Mouse (Mus musculus): ENCODE results near the gene Prickle1.

GRCm38 (mm10) chr15:93504808-93505207, 90.9 kb downstream of the Prickle1 start:
- TF ChIP-seq POLR2A (IDR thresholded peaks at IDR 0.05; ENCODE audit: low read depth, low read length) (no peak), TCF12 (IDR thresholded peaks at IDR 0.05; ENCODE audit: low read depth, low read length) (no peak), MAZ (IDR thresholded peaks at IDR 0.05; ENCODE audit: low read depth, low read length) (no peak), SIN3A (IDR thresholded peaks at IDR 0.05; ENCODE audit: low read length) (no peak), RAD21 (IDR thresholded peaks at IDR 0.05; ENCODE audit: low read depth, low read length) (no peak), TBP (conservative IDR thresholded peaks at IDR 0.05; ENCODE audit: low read depth, low read length) (no peak)
